Mouse (Mus musculus): Measurements from ENCODE around the gene Ubap2. TPM values are rescaled to one million over a fixed set of nuclear protein-coding genes. Genes with fewer than 3 reads are reported as not detected.

Gene Ubap2
- total RNA-seq, 2 experiments from 2014 or later, result 36.9 to 43.3 TPM

- no peak for DNase-seq (ENCODE audit: low spot score in 2 of 2)
- intact Hi-C loops (cut with DNase I), result no loop called here
Observed at GRCm38 (mm10) chr4:41274377-41274979, 466 bp downstream of the Ubap2 start.

GRCm38 (mm10) chr4:41268133-41268532, 6.8 kb downstream of the Ubap2 start:
- intact Hi-C loops (cut with DNase I), result no loop called here
- no peak for DNase-seq (ENCODE audit: low spot score in 2 of 2)

GRCm38 (mm10) chr4:41266350-41266749, 8.6 kb downstream of the Ubap2 start:
- intact Hi-C loops (cut with DNase I), result no loop called here
- DNase-seq (ENCODE audit: low spot score in 2 of 2), result no peak

GRCm38 (mm10) chr4:41260691-41261090, 14.3 kb downstream of the Ubap2 start:
- intact Hi-C loops (cut with DNase I), result no loop called here
- no peak for DNase-seq (ENCODE audit: low spot score in 2 of 2)

GRCm38 (mm10) chr4:41259019-41259418, 15.9 kb downstream of the Ubap2 start:
- DNase-seq (ENCODE audit: low spot score in 2 of 2), result no peak

GRCm38 (mm10) chr4:41257752-41258151, 17.2 kb downstream of the Ubap2 start:
- intact Hi-C loops (cut with DNase I), result no loop called here

More at GRCm38 (mm10) chr4:41259019-41259418, 15.9 kb downstream of the Ubap2 start:
- intact Hi-C loops (cut with DNase I), result no loop called here

GRCm38 (mm10) chr4:41255564-41256210, 19.3 kb downstream of the Ubap2 start:
- peak; percentile 24 to 27 for DNase-seq (ENCODE audit: low spot score in 2 of 2)
- intact Hi-C loops (cut with DNase I), result no loop called here

More at GRCm38 (mm10) chr4:41257752-41258151, 17.2 kb downstream of the Ubap2 start:
- DNase-seq (ENCODE audit: low spot score in 2 of 2), result no peak

GRCm38 (mm10) chr4:41253756-41254155, 21.2 kb downstream of the Ubap2 start:
- intact Hi-C loops (cut with DNase I), result no loop called here
- no peak for DNase-seq (ENCODE audit: low spot score in 2 of 2)

GRCm38 (mm10) chr4:41245408-41245807, 29.5 kb downstream of the Ubap2 start:
- intact Hi-C loops (cut with DNase I), result no loop called here
- DNase-seq (ENCODE audit: low spot score in 2 of 2), result no peak

GRCm38 (mm10) chr4:41240916-41241315, 34.0 kb downstream of the Ubap2 start:
- intact Hi-C loops (cut with DNase I), result no loop called here

GRCm38 (mm10) chr4:41235621-41236020, 39.3 kb downstream of the Ubap2 start:
- no peak for DNase-seq (ENCODE audit: low spot score in 2 of 2)
- intact Hi-C loops (cut with DNase I), result no loop called here

More at GRCm38 (mm10) chr4:41240916-41241315, 34.0 kb downstream of the Ubap2 start:
- no peak for DNase-seq (ENCODE audit: low spot score in 2 of 2)

- intact Hi-C loops (cut with DNase I), result loop anchor here (5.0 kb wide), 1 partner anchor 61 kb away; no protein-coding TSS in a partner anchor
- peak; percentile 15 to 28 for DNase-seq (ENCODE audit: low spot score in 2 of 2)
Observed at GRCm38 (mm10) chr4:41226351-41226750, 48.6 kb downstream of the Ubap2 start.

- intact Hi-C loops (cut with DNase I), result loop anchor here (5.0 kb wide), 1 partner anchor 62 kb away; no protein-coding TSS in a partner anchor
- DNase-seq (ENCODE audit: low spot score in 2 of 2), result no peak
Observed at GRCm38 (mm10) chr4:41225412-41225811, 49.5 kb downstream of the Ubap2 start.

GRCm38 (mm10) chr4:41208050-41208449, 66.9 kb downstream of the Ubap2 start:
- no peak for DNase-seq (ENCODE audit: low spot score in 2 of 2)
- intact Hi-C loops (cut with DNase I), result no loop called here

- no peak for DNase-seq (ENCODE audit: low spot score in 2 of 2)
- intact Hi-C loops (cut with DNase I), result no loop called here
Observed at GRCm38 (mm10) chr4:41205751-41206150, 69.2 kb downstream of the Ubap2 start.

- intact Hi-C loops (cut with DNase I), result no loop called here
- DNase-seq (ENCODE audit: low spot score in 2 of 2), result no peak
Observed at GRCm38 (mm10) chr4:41202135-41202534, 72.8 kb downstream of the Ubap2 start.

GRCm38 (mm10) chr4:41196861-41197610, 77.9 kb downstream of the Ubap2 start:
- intact Hi-C loops (cut with DNase I), result no loop called here
- DNase-seq (ENCODE audit: low spot score in 2 of 2), result no peak

- intact Hi-C loops (cut with DNase I), result no loop called here
Observed at GRCm38 (mm10) chr4:41195328-41195727, 79.6 kb downstream of the Ubap2 start.

GRCm38 (mm10) chr4:41192544-41193512, 82.1 kb downstream of the Ubap2 start:
- intact Hi-C loops (cut with DNase I), result no loop called here
- DNase-seq (ENCODE audit: low spot score in 2 of 2), result no peak

More at GRCm38 (mm10) chr4:41195328-41195727, 79.6 kb downstream of the Ubap2 start:
- no peak for DNase-seq (ENCODE audit: low spot score in 2 of 2)
